Mouse (Mus musculus) cortical plate, adult 2 months (tissue): ENCODE data around the gene Ccni. TPM values are rescaled to one million over a fixed set of nuclear protein-coding genes. Genes with fewer than 3 reads are reported as not detected.
A peak's percentile ranks its signal among the peaks of the same experiment; 100 is the strongest.

Experiments used
- H3K27ac ChIP-seq: fragments of 200-500 bp; 2 replicates; pipeline ENCODE4 v1.5.1; 2012; ENCODE audit warnings: low read length, control low read depth, inconsistent platforms; ENCODE audit not compliant: insufficient read depth
- H3K4me1 ChIP-seq: fragments of 200-500 bp; 2 replicates; pipeline ENCODE4 v1.6.1; 2011; ENCODE audit warnings: low read length; ENCODE audit not compliant: control insufficient read depth, insufficient read depth
- H3K4me3 ChIP-seq: fragments of 200-500 bp; 2 replicates; pipeline ENCODE4 v1.5.1; 2011; ENCODE audit warnings: mild to moderate bottlenecking, low read length, control low read depth; ENCODE audit not compliant: insufficient read depth
- CTCF ChIP-seq: fragments of 200-500 bp; IDR thresholded peaks from 2 replicates; pipeline ENCODE4 v1.5.1; 2011; ENCODE audit warnings: mild to moderate bottlenecking, control low read depth, low read length; ENCODE audit not compliant: insufficient read depth; ENCODE audit errors: extremely low read depth
- POLR2A ChIP-seq: fragments of 200-500 bp; IDR thresholded peaks from 2 replicates; pipeline ENCODE4 v1.6.1; 2011; ENCODE audit warnings: mild to moderate bottlenecking, low read length, control low read depth; ENCODE audit not compliant: insufficient read depth; ENCODE audit errors: extremely low read depth
- polyA plus RNA-seq: library from polyadenylated mRNA; depleted of rRNA; stranded (reverse); fragments of >200 nt; gene quantifications from 2 replicates; pipeline ENCODE4 v1.2.3, GENCODE M21; 2012

The Ccni gene
- polyA plus RNA-seq, 1 experiment = 174 TPM

DNA sequence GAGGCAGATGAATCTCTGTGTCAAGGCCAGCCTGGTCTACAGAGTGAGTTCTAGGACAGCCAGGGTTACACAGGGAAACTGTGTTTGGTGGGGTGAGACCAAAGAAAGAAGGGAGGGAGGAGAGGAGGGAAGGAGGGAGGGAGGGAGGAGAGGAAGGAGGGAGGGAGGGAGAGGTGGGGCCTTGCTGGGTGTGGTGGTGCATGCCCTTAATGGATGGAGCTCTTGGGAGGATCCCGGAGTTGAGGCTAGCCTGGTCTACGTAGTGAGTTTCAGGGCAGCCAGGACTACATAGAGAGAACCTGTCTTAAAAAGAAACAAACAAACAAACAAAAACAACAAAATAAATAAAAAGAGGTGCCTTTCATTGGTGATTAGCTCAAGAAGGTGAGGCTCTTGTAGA, 26.5 kb upstream of the Ccni start:
- TF ChIP-seq CTCF = no peak
- no peak for TF ChIP-seq POLR2A
- Histone ChIP-seq H3K4me1 (no peaks in the 10 kb centered on the region), H3K4me3 (no peak overlapping the region), H3K27ac (no peak overlapping the region)

DNA sequence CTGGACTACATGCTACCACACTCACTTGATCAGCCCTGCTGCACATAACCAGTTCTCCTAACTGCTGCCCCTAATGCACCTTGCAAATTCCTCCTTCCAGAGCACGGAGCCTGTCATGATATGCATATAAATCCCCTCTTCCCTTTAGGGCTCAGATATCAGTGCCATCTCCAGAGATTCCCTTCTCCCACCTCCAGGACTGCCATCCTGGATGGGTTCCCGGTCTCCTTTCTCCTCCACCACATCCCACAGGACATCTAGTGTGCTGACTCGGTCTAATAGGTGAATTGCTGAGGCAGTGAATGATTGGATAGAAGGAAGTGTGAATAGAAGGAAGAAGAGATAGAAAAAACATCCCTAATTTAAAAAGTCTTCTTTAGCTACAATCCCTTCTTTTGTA, 25.4 kb upstream of the Ccni start:
- H3K27ac ChIP-seq = no peak overlapping the region
- TF ChIP-seq POLR2A = no peak
- TF ChIP-seq CTCF = no peak
- H3K4me3 ChIP-seq = no peak overlapping the region
- H3K4me1 ChIP-seq = no peaks in the 10 kb centered on the region

DNA sequence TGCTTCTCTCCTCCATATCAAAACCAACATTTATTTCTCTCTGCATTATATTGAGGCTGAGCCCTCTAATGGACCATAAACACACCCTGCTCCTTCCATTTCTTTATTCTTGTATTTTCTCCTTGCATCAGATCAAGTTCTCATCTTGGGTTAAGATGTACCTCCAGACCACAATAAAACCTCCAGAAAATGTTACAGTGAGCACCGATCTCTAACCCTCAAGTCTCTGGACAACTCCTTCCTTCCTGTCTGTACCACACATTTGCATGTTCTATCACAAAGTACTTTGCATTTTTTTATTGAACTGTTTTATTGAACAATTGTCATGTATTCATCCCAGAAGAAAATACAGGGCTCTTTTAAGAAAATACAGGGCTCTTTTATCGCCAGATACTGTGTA, 23.2 kb upstream of the Ccni start:
- Histone ChIP-seq H3K4me3 (no peak overlapping the region), H3K27ac (no peak overlapping the region), H3K4me1 (no peaks in the 10 kb centered on the region)
- TF ChIP-seq CTCF = no peak
- TF ChIP-seq POLR2A = no peak

DNA sequence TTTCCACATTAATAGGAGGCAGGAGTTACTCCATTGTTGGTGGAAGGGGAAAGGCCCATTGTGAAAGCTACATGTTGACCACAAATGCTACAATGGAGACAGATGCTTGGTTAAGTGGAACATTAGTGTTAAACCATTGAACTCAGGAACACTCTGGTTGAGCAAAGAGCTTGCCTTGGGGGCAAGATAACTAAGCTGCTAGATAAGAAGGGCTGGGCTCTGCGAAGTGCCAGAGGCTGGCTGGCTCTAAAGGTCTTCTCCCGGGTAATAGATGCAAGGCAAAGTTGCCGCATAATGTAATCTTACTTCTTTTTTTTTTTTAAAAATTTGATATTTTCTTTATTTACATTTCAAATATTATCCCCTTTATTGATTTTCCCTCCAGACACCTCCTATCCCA, 20.9 kb upstream of the Ccni start:
- Histone ChIP-seq H3K4me3 (no peak overlapping the region), H3K27ac (no peak overlapping the region), H3K4me1 (no peaks in the 10 kb centered on the region)
- TF ChIP-seq POLR2A (no peak), CTCF (no peak)

DNA sequence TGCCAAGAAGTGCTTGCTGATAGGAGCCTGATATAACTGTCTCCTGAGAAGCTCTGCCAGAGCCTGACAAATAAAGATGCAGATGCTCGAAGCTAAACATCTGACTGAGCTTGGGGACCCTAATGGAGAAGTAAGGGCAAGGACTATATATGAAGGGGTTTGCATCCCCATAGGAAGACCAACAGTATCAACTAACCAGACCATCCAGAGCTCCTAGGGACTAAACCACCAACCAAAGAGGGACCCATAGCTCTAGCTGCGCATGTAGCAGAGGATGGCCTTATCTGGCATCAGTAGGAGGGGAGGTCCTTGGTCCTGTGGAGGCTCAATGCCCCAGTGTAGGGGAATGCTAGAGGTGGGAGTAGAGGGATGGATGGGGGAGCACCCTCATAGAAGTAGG, 18.3 kb upstream of the Ccni start:
- no peak overlapping the region for H3K4me3 ChIP-seq
- no peaks in the 10 kb centered on the region for H3K4me1 ChIP-seq
- no peak for TF ChIP-seq POLR2A
- no peak for TF ChIP-seq CTCF
- H3K27ac ChIP-seq = no peak overlapping the region

DNA sequence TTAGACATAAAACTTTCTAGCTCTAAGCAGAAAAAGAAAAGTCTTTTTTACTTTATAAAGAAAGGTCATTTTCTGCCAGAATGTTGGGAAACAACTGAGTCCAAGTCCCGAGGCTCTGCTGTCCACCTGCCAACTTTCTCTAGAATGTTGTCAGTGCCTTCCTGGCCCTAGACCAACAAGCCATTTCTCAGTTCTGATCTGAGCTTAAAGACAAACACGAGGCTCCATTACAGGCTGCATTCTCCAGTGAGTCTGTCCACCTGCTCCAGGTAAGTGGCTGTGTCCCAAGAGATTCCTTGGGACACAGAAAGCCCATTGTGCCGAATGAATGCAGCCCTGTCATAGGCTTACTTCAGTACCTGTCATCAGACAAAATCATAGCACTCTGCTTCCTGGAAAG, 15.4 kb upstream of the Ccni start:
- no peak overlapping the region for H3K27ac ChIP-seq
- no peak overlapping the region for H3K4me3 ChIP-seq
- no peak for TF ChIP-seq POLR2A
- no peak for TF ChIP-seq CTCF
- no peaks in the 10 kb centered on the region for H3K4me1 ChIP-seq

DNA sequence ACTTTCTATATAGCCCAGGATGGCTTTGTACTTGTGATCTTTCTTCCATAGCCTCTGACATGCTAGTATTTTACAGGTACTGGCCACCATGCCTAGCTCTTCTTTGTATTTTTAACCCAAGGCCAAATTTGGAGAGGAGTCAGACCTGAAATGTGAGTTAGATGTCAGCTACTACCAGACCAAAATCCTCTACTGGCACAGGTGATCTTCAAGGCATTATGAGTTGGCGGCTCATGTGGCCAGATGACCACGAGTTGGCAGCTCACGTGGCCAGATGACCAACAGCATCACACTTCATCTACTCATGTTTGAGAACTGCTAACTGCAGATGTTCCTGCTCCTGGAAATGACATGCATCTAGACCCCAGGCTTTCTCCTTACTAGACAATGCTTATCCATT, 12.1 kb upstream of the Ccni start:
- Histone ChIP-seq H3K4me1 (no peaks in the 10 kb centered on the region), H3K27ac (no peak overlapping the region), H3K4me3 (no peak overlapping the region)
- TF ChIP-seq POLR2A = no peak
- no peak for TF ChIP-seq CTCF

DNA sequence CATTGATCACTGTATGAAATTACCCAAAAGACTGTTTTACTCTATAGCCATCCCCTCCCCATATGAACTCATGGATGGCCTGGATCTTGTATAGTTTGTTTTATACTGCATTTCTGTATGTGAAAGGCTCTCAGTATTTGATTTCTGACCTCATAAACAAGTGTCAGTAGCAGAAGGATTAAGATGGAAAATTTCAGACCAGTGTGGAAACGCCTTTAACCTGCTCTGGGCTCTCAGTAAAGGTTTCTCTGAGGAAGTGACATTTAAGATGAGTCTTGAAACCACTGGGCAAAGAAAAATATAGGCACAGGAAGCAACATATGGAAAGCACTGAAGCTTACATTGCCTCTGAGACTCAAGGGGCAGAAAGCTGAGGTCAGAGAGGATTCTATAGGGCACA, 1.3 kb upstream of the Ccni start:
- Histone ChIP-seq H3K4me1 (no peaks in the 10 kb centered on the region), H3K27ac (no peak overlapping the region), H3K4me3 (no peak overlapping the region)
- no peak for TF ChIP-seq CTCF
- TF ChIP-seq POLR2A = no peak

DNA sequence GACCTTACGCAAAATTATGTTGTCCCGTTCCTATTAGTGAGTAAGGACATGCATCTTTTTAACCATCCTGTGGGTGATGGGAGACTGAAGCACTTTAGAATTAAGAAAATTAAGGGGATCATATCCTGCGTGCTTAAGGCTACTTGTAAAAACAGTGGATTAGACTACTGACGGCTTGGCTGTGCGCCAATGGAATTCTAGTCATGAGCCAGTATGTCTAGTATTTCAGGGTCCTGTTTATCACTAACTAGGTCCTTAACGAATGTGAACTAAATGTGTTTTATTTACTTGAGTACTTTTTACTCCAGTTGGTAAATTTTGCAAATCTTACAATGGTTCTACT, 682 bp upstream of the Ccni start:
- Histone ChIP-seq H3K4me1 (no peaks in the 10 kb centered on the region), H3K4me3 (peak overlapping the region; percentile 52), H3K27ac (peak overlapping the region; percentile 62)
- TF ChIP-seq CTCF (no peak), POLR2A (no peak)

DNA sequence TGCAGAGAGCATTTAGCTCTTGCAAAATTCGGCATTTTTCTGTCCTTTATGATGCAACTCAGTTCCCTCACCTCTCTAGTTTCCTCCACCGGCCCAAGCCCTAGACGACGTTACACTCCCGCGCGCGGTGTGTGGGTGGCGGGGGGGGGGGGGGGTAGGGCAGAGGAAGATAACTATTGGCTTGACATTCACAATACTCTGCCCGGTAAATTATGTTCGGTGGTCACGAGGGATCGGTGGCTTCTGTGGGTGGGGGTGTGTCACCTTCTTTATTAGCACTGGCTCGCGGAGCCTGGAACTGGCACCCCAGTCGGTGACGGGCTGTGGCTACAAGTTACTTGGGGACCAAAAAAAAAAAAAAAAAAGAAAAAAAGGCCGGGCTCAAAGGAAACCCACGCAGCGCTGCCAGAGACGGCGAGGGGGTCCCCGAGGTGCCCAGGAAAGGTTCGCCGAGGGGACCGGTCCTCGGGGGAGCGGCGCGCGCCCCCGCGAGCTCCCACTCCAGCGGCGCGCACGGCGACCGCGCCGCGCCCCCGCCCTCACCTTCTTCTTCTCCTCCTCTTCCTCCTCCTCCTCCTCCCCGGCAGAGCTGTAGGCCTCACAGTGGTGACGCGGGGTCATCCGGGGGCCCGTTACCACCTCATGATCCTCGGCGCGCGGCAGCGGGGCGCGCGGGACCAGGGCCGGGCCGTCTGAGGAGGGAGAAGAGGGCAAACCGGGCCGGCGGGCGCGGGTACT, 755 bp downstream of the Ccni start:
- H3K27ac ChIP-seq = peak overlapping the region; percentile 99
- H3K4me3 ChIP-seq = peak overlapping the region; percentile 52
- H3K4me1 ChIP-seq = no peaks in the 10 kb centered on the region
- TF ChIP-seq POLR2A (no peak), CTCF (no peak)
